Mouse (Mus musculus): Measurements from ENCODE around the gene Nrsn1. TPM values are rescaled to one million over a fixed set of nuclear protein-coding genes. Genes with fewer than 3 reads are reported as not detected.

The Nrsn1 gene
- polyA plus RNA-seq (2017; shearing (Covaris generic)), result not detected

DNA sequence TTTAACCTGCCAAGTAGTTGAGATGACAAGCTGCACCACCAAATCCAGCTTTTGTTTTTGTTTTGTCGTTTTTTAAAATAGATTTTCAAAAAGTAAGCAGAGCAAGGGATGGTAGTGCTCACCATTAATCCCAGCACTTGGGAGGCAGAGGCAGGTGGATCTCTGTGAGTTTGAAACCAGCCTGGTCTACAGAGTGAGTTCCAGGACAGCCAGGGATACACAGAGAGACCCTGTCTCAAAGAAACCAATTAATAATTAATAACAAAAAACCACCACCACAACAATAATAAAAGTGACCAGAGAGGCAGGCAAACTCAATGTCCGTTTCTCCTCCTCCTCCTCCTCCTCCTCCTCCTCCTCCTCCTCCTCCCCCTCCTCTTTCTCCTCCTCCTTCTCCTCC, at the start of gene Nrsn1:
Gene Nrsn1 (minus strand): TSS at position 101 of the 400 bp plus-strand sequence.

Other genes with a start within 250 kb of the Nrsn1 start
- gene Dcdc2a, start 214.5 kb downstream of the Nrsn1 start, polyA plus RNA-seq (2017; shearing (Covaris generic)), result under 1 TPM in 1 of 2 experiments, not detected in 1; 0.16 TPM